Mouse (Mus musculus) midbrain, embryonic 10.5 days (tissue): Measurements from ENCODE around the gene Fam133b. TPM values are rescaled to one million over a fixed set of nuclear protein-coding genes. Genes with fewer than 3 reads are reported as not detected.

Experiments used
- DNase-seq: peaks from one replicate; pipeline ENCODE4 v3.0.0-alpha.2; 2017; ENCODE audit warnings: low spot score
- H3K27ac ChIP-seq: fragments of 300-500 bp; sonication (generic); replicated peaks from 2 replicates; pipeline ENCODE4 v1.5.1; 2016; ENCODE audit warnings: mild to moderate bottlenecking
- H3K27me3 ChIP-seq: fragments of 300-500 bp; sonication (generic); 2 replicates; pipeline ENCODE4 v1.6.1; 2016; ENCODE audit warnings: low read depth, mild to moderate bottlenecking; ENCODE audit not compliant: poor library complexity, severe bottlenecking
- H3K36me3 ChIP-seq: fragments of 300-500 bp; sonication (generic); 2 replicates; pipeline ENCODE4 v1.6.1; 2016; ENCODE audit warnings: mild to moderate bottlenecking, moderate library complexity
- H3K4me1 ChIP-seq: fragments of 300-500 bp; sonication (generic); 2 replicates; pipeline ENCODE4 v1.6.1; 2016
- H3K4me3 ChIP-seq: fragments of 300-500 bp; sonication (generic); 2 replicates; pipeline ENCODE4 v1.5.1; 2016; ENCODE audit warnings: mild to moderate bottlenecking, moderate library complexity
- H3K9me3 ChIP-seq: fragments of 300-500 bp; sonication (generic); replicated peaks from 2 replicates; pipeline ENCODE4 v1.6.1; 2016; ENCODE audit warnings: mild to moderate bottlenecking
- WGBS: fragments of 180-500 bp; shearing (Covaris S2); methylation state at CpG from one replicate; pipeline ENCODE4 v1.1.7; 2016; 5-methylcytosine and 5-hydroxymethylcytosine counted together
- polyA plus RNA-seq: library from polyadenylated mRNA; unstranded; fragments of >200 nt; fragmentation: Nextera tagmentation; extraction: Ambion mirVana; gene quantifications from 2 replicates; pipeline ENCODE4 v1.2.1, GENCODE M21; 2016

Gene Fam133b
- polyA plus RNA-seq, 1 experiment from 2014 or later = 39.7 TPM

DNA sequence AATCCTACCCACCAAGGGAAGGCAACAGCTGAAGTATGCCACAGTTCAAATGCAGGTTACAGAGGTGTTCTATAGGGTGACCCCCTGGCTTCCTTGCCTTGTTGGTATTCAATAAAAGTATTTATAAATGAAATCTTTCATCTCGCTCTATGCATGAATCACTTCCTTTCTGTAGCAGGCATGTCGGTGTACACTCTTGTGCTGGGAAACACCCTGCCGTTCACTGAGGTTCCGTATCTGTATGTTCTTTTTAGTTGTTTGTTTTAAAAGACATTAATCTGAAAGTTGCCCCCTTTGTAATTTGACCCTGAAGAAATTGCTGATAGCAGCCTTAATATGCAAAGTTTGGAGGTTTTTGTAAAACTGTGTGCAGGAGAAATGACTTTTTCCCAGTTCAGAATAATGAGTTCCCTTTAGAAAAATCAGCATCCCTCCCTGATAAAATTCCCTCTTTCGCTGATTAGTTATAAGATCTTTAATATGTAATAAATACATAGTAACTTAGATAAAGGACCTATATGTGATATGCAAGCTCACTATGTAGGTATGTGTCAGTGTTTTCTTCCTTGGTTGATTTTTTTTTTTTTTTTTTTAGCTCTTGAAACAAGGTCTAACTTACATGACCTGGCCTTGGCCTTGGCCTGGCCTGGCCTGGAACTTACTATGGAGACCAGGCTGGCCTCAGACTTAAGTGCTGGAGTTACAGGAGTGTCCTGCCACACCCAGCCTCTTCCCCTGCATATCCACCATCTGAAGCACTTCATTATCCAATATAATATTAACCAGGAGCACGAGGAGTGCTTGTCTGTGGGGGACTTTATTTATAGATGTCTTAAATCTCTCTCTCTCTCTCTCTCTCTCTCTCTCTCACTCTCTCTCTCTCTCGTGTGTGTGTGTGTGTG lies 34.9 kb upstream of the Fam133b start:
- DNase-seq = no peak
- Histone ChIP-seq H3K9me3 (no peaks in the 10 kb centered on the region), H3K4me1 (no peaks in the 10 kb centered on the region), H3K27ac (no peak overlapping the region), H3K27me3 (no peaks in the 10 kb centered on the region), H3K36me3 (no peaks in the 10 kb centered on the region), H3K4me3 (no peak overlapping the region)
- 86% methylated on average over 7 of the region's 7 CpGs for WGBS

DNA sequence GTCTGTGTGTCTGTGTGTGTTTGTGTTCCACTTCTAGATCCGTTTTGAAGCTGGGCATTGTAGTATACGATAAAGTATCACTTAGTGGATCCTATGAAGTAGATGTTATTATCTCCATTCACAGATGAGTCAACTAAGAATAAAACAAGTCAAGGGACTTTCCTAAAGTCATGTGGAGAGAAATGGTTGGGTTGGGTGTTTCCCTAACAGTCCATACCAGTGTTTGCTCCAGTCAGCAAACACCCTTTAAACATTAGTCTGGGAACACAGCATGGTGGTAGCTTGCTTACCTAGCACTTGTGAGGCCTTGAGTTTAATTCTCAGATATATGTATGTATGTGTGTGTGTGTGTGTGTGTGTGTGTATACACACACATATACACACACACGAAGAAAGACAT lies 34.1 kb upstream of the Fam133b start:
- no peak for DNase-seq
- Histone ChIP-seq H3K27ac (no peak overlapping the region), H3K27me3 (no peaks in the 10 kb centered on the region), H3K4me3 (no peak overlapping the region), H3K4me1 (no peaks in the 10 kb centered on the region), H3K36me3 (no peaks in the 10 kb centered on the region), H3K9me3 (no peaks in the 10 kb centered on the region)
- 89% methylated on average over 3 of the region's 3 CpGs for WGBS

DNA sequence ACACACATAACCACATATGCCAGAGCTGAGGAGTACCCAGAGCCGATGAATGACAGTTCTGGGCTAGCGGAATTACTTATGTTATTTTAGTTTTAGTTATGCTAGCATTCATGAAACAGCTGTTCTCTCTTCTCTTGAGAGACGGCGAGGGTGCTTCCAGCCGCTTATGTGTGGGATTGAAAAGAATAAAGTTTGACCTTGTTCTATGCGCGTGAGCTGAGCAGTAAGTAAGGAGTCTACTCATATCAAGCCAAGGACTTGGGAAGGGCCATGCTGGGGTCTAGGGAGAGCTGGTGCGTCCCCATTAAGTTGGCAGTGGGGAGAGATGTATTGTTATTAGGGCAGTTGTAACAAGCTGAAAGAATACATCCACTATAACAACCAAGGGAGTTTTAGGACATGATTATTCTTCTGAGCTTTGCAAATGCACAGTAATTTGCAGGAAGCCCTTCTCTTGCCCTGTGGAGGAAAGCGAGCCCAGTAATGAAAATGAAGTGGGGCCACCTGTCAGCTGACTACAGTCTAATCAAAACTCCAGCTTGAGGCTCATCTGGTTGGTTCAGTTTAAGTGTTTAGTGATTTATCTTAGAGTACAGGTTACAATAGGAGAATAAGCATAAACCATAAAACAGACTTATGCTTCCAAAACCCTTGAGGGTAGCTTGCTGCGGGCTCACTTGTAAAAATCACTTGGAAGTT lies 32.4 kb upstream of the Fam133b start:
- no peaks in the 10 kb centered on the region for H3K4me1 ChIP-seq
- 92% methylated on average over 10 of the region's 10 CpGs for WGBS
- H3K36me3 ChIP-seq = no peaks in the 10 kb centered on the region
- no peak overlapping the region for H3K27ac ChIP-seq
- H3K27me3 ChIP-seq = no peaks in the 10 kb centered on the region
- no peak for DNase-seq
- no peak overlapping the region for H3K4me3 ChIP-seq
- no peaks in the 10 kb centered on the region for H3K9me3 ChIP-seq

DNA sequence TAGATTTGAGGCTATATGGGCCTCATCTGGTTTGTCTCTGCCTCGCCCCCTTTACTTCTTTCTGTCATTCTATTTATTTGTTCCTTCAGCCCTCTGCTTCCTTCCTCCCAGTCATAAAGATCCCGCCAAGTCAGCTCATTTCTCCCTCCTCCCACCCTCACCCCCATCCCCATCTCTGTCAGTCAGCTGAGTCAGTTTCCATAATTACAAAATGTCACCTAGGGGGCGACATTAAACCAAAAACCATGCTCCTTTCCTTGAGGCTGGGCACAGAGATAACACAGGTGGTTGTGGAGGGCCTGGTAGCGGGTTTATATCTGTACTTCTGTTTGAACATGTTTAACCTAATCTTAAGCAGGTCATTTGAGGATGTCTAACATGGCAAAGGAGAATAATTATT lies 31.0 kb upstream of the Fam133b start:
- Histone ChIP-seq H3K27ac (no peak overlapping the region), H3K36me3 (no peaks in the 10 kb centered on the region), H3K4me1 (no peaks in the 10 kb centered on the region), H3K27me3 (no peaks in the 10 kb centered on the region), H3K4me3 (no peak overlapping the region), H3K9me3 (no peaks in the 10 kb centered on the region)
- DNase-seq = no peak
- 58% methylated on average over 4 of the region's 4 CpGs for WGBS

DNA sequence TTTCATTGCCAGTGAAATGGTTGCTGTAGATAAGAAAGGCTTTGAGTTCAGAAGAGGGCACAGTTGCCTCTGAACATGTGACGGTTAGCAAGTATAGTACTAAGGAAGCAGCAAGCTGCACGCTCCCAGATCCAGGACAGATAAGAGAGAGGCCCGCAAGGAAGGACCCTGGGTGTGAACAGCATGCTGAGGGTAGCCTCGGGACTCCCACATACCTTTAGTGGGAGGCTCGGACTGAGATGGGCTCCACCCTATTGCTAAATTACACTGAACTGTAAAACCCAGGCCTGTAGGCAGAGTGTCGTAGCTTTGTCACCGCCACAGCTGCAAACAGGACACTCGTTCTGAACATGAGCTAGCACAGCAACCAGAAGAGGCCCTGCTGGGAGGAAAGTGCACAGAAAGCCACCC lies 28.7 kb upstream of the Fam133b start:
- no peaks in the 10 kb centered on the region for H3K36me3 ChIP-seq
- no peak overlapping the region for H3K4me3 ChIP-seq
- 78% methylated on average over 8 of the region's 8 CpGs for WGBS
- H3K27ac ChIP-seq = no peak overlapping the region
- no peaks in the 10 kb centered on the region for H3K9me3 ChIP-seq
- no peaks in the 10 kb centered on the region for H3K27me3 ChIP-seq
- DNase-seq = no peak
- H3K4me1 ChIP-seq = no peaks in the 10 kb centered on the region

DNA sequence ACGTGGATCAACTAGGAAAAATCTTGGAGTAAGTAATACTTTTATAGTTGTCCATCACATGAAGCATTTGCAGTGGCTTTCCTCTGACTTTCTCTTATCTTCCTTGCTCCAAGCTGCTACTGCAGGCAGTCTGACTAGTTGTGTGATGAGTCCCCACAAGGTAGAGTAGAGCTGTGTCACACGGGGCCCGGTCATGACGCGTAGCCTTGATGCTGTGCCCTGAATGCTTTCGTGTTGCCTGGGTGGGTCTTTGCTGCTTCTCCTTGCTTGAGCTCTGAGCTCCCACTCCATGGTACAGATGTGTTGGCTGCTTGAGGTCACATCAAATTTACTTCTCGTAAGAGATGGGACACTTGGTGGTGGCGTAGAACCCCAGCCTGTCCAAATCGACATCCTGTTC lies 28.2 kb upstream of the Fam133b start:
- Histone ChIP-seq H3K27ac (no peak overlapping the region), H3K4me1 (no peaks in the 10 kb centered on the region), H3K9me3 (no peaks in the 10 kb centered on the region), H3K36me3 (no peaks in the 10 kb centered on the region), H3K27me3 (no peaks in the 10 kb centered on the region), H3K4me3 (no peak overlapping the region)
- WGBS = 93% methylated on average over 9 of the region's 9 CpGs
- no peak for DNase-seq

DNA sequence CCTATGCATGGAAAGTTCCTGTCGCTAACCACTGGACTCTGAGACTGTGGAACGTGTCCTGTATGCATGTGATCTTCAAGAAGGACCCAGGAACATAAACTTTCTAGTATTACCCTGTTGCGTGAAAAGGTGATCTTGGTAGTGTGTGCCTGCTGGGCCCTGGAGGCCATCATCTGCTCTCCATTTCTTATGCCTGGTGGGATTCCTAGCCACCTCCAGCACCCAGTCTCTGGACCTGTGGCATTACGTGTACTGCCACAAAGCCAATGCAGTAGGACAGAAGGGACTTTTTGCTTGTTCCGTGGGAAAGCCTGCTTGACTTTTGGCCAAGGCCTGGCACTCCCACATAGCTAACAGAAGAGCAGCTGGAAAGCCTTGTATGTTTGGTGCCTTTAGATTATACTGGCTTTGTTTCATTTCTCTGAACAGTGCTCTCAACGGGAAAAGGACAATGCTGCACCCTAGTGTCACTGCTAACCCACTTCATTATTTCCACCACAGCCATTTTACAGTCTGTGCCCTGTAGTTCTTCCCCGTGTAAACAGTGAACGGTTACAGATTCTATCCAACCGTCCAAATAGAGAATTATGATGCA lies 27.1 kb upstream of the Fam133b start:
- H3K4me1 ChIP-seq = no peaks in the 10 kb centered on the region
- no peak for DNase-seq
- 0 out of 2 replicates have a peak, but pooled peaks cover under 1% of the 10 kb centered on the region for H3K36me3 ChIP-seq
- H3K4me3 ChIP-seq = no peak overlapping the region
- WGBS = 82% methylated on average over 9 of the region's 9 CpGs
- H3K27me3 ChIP-seq = no peaks in the 10 kb centered on the region
- no peak overlapping the region for H3K27ac ChIP-seq
- H3K9me3 ChIP-seq = no peaks in the 10 kb centered on the region

DNA sequence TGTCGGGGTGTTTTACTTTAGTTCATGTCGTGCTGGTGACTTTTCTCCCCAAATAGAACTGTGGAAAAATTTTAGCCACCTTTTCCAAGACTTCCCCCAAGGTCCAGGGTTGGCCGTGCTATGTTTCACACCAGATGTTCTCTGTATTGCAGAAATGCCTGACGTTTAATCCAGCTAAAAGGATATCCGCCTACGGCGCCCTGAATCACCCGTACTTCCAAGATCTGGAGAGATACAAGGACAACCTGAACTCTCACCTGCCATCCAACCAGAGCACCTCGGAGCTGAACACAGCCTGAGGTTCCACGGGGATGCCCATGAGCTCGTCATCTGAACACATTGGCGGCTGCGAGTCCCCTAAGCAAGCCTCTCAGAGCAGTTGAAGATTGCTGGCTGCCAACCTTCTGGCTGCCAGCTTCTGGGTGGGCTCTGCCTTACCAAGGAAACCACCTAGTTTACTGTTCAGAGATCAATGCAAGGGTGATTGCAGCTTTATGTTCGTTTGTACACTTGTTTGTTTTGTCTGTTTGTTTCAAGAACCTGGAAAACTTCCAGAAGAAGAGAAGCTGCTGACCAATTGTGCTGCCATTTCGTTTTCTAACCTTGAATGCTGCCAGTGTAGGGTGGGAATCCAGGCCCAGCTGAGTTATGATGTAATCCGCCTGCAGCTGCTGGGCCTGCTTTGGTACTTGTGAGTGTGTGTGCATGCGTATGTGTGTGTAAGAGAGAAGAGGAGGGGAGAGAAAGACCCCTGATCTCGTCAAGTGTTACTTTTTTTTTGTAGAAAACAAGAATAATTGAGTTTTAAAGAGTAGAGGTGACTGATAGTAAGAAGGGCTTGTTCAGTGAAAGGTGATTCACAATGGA lies 22.9 kb upstream of the Fam133b start:
- H3K9me3 ChIP-seq = no peaks in the 10 kb centered on the region
- no peak overlapping the region for H3K27ac ChIP-seq
- WGBS = 89% methylated on average over 18 of the region's 18 CpGs
- H3K27me3 ChIP-seq = no peaks in the 10 kb centered on the region
- DNase-seq = no peak
- peaks cover 8% of the 10 kb centered on the region; the same call in 1 of the 2 replicates for H3K36me3 ChIP-seq
- H3K4me3 ChIP-seq = no peak overlapping the region
- no peaks in the 10 kb centered on the region for H3K4me1 ChIP-seq

DNA sequence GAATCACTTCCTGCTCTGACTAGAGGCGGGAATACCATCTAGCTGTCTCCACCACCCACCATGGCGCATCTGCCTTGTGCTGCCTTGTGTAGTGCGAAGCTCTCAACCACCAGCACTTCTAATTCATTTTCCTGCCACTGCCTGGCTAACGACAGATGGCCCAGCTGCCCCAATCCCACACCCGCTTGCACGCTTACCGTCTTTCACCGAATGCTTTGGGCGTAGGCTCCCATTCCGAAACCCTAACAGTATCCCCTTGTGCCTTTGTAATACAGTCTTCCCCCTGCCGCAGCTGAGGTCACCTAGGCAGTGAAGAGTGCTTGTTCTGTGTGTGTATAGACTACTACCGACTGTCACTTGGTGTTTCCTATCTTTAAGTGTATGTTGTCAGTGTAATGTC lies 21.9 kb upstream of the Fam133b start:
- no peak for DNase-seq
- Histone ChIP-seq H3K36me3 (peaks cover 8% of the 10 kb centered on the region; the same call in 1 of the 2 replicates), H3K4me3 (no peak overlapping the region), H3K4me1 (peaks cover 5% of the 10 kb centered on the region; the same call in 1 of the 2 replicates), H3K27me3 (no peaks in the 10 kb centered on the region), H3K27ac (no peak overlapping the region), H3K9me3 (no peaks in the 10 kb centered on the region)
- WGBS = 92% methylated on average over 12 of the region's 12 CpGs

DNA sequence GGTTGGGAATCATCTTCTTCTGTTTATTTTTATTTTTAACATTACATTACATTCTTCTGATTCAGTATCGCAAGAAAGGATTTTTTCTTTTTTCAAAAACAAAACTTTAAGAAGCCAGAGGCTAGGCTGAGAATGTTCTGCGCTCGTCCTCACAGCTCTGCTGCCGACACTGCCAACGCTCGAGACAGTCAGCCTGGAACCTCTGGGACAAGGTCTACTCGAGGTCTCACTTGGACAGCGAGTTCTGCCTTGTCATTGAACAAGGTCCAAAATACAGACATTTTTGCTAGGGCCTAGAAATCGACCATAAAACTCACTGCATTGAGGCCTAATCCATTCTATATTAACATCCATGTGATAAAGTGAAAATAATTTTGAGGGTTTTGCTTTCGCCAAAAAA lies 20.8 kb upstream of the Fam133b start:
- 93% methylated on average over 10 of the region's 10 CpGs for WGBS
- H3K9me3 ChIP-seq = no peaks in the 10 kb centered on the region

DNA sequence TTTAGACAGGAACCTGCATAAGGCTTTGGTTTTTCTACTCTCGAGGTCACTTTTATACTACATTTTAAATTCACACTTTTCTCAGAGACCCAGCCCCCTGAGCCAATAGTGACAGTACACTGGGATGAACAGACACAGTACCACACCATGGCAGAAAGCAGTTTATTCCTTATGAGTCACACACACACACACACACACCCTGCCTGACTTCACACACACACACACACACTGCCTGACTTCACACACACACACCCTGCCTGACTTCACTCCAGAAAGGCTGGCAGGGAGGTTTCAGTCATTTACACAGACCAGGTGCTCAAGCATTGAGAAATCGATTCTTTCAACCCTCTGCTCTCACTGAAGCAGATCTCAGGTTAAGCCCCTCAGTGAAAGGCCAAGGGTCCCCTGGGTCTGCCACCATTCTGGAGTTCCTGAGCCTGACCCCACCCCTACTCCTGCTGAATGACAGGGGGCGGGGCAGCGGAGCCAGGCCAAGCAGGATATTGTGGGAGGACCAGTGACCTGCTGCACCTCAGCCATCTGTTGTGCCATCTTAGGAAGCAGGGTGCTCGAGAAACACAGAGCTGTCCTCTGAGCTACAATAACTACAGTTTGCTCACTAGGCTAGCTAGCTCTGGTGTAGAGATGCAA lies 16.5 kb upstream of the Fam133b start:
- Histone ChIP-seq H3K4me3 (no peak overlapping the region), H3K27me3 (no peaks in the 10 kb centered on the region), H3K27ac (peak overlapping the region; percentile 53), H3K4me1 (peaks cover 31% of the 10 kb centered on the region), H3K36me3 (peaks cover 4% of the 10 kb centered on the region; the same call in 1 of the 2 replicates), H3K9me3 (no peaks in the 10 kb centered on the region)
- 36% methylated on average over 5 of the region's 5 CpGs for WGBS
- DNase-seq = peak; percentile 61

More for the DNA sequence above, 20.8 kb upstream of the Fam133b start:
- Histone ChIP-seq H3K27me3 (no peaks in the 10 kb centered on the region), H3K27ac (no peak overlapping the region), H3K4me1 (peaks cover 16% of the 10 kb centered on the region), H3K4me3 (no peak overlapping the region), H3K36me3 (peaks cover 8% of the 10 kb centered on the region; the same call in 1 of the 2 replicates)
- DNase-seq = no peak
